Mouse (Mus musculus) G1E (cell line): ENCODE measurements around the gene Wnt6. TPM values are rescaled to one million over a fixed set of nuclear protein-coding genes. Genes with fewer than 3 reads are reported as not detected.
A peak's percentile ranks its signal among the peaks of the same experiment; 100 is the strongest.

Experiments
- ATAC-seq: 2 replicates; pipeline ENCODE4 v1.8.0; 2016; ENCODE audit warnings: mild to moderate bottlenecking; ENCODE audit not compliant: insufficient number of reproducible peaks, poor library complexity, low FRiP score, severe bottlenecking; ENCODE audit errors: extremely low read depth
- DNase-seq: peaks from one replicate; pipeline ENCODE4 v3.0.0; 2012; ENCODE audit warnings: low spot score
- H3K27me3 ChIP-seq: 2 replicates; pipeline ENCODE4 v1.6.1; 2012; ENCODE audit warnings: mild to moderate bottlenecking, low read length, inconsistent platforms; ENCODE audit not compliant: insufficient read depth
- H3K36me3 ChIP-seq: replicated peaks from 2 replicates; pipeline ENCODE3; 2012; ENCODE audit warnings: mild to moderate bottlenecking, inconsistent platforms
- H3K4me1 ChIP-seq: 2 replicates; pipeline ENCODE4 v1.6.1; 2012; ENCODE audit warnings: low read depth, low read length, inconsistent platforms, mixed read lengths; ENCODE audit not compliant: insufficient read depth
- H3K4me3 ChIP-seq: 2 replicates; pipeline ENCODE4 v1.5.1; 2012; ENCODE audit warnings: low read depth, mild to moderate bottlenecking, inconsistent platforms, low read length, moderate library complexity, mixed read lengths
- H3K9me3 ChIP-seq: replicated peaks from 2 replicates; pipeline ENCODE4 v1.6.1; 2012; ENCODE audit warnings: inconsistent platforms
- CTCF ChIP-seq: IDR thresholded peaks from 2 replicates; pipeline ENCODE4 v1.5.1; 2012; ENCODE audit warnings: low read depth, low read length, inconsistent platforms, mixed read lengths
- GATA1 ChIP-seq: IDR thresholded peaks from 2 replicates; pipeline ENCODE4 v1.6.1; 2012; ENCODE audit warnings: borderline replicate concordance, low read length, inconsistent platforms, mixed read lengths
- GATA2 ChIP-seq: IDR thresholded peaks from 2 replicates; pipeline ENCODE4 v1.6.1; 2012; ENCODE audit warnings: low read depth, low read length, inconsistent platforms, borderline replicate concordance
- POLR2AphosphoS5 ChIP-seq: IDR thresholded peaks from 2 replicates; pipeline ENCODE4 v1.6.1; 2012; ENCODE audit warnings: low read depth, low read length, inconsistent platforms; ENCODE audit not compliant: insufficient replicate concordance
- TAL1 ChIP-seq: conservative IDR thresholded peaks from 2 replicates; pipeline ENCODE4 v1.6.1; 2012; ENCODE audit warnings: low read depth, low read length, inconsistent platforms, mixed read lengths
- polyA plus RNA-seq: library from polyadenylated mRNA; stranded (reverse); fragments of >175 nt; gene quantifications from 2 replicates; pipeline ENCODE4 v1.2.3, GENCODE M21; 2012
- total RNA-seq, 2 experiments: library from RNA; stranded (forward) in 1 of 2; stranded (reverse) in 1 of 2; fragments of 200-1000 nt in 1 of 2; fragments of >200 nt in 1 of 2; fragmentation: Nextera tagmentation in 1 of 2; gene quantifications; 2 replicates each; pipeline ENCODE4 v1.2.3; 2014 to 2017

Wnt6 gene
- total RNA-seq (2014; fragmentation: Nextera tagmentation) (not detected in 2 replicates), total RNA-seq (2017) (0.17 TPM in 1 of 2 replicates, not detected in the other), polyA plus RNA-seq (not detected in 2 replicates)

GRCm38 (mm10) chr1:74771845-74771930 lies at the start of gene Wnt6:
Wnt6 (plus strand) TSS chr1:74771892.
- no peak for DNase-seq
- peaks cover 10% of the 10 kb centered on the region for H3K4me1 ChIP-seq
- H3K4me3 ChIP-seq: no peak within 1 kb of the TSS
- ATAC-seq: no peak
- H3K27me3 ChIP-seq: peaks cover 45% of the 10 kb centered on the region
- no peak for TF ChIP-seq TAL1
- TF ChIP-seq GATA2: no peak
- TF ChIP-seq GATA1: no peak
- no peak for TF ChIP-seq CTCF
- no peak for TF ChIP-seq POLR2AphosphoS5
- H3K36me3 ChIP-seq: no peaks in the 10 kb centered on the region
- 0 out of 2 replicates have a peak, but pooled peaks cover 2% of the 10 kb centered on the region for H3K9me3 ChIP-seq

GRCm38 (mm10) chr1:74723748-74724147 lies 47.9 kb upstream of the Wnt6 start:
- no peak overlapping the region for H3K4me3 ChIP-seq
- H3K27me3 ChIP-seq: peaks cover 17% of the 10 kb centered on the region
- H3K36me3 ChIP-seq: no peaks in the 10 kb centered on the region
- DNase-seq: no peak
- TF ChIP-seq CTCF (peak; percentile 41; the same call in 1 of the 2 replicates), POLR2AphosphoS5 (no peak)
- no peak for ATAC-seq
- peaks cover 2% of the 10 kb centered on the region; the same call in 1 of the 2 replicates for H3K4me1 ChIP-seq
- no peaks in the 10 kb centered on the region for H3K9me3 ChIP-seq

GRCm38 (mm10) chr1:74726114-74726513 lies 45.6 kb upstream of the Wnt6 start:
- Histone ChIP-seq H3K36me3 (no peaks in the 10 kb centered on the region), H3K9me3 (no peaks in the 10 kb centered on the region)

GRCm38 (mm10) chr1:74726674-74727073 lies 45.0 kb upstream of the Wnt6 start:
- H3K9me3 ChIP-seq: no peaks in the 10 kb centered on the region
- H3K27me3 ChIP-seq: peaks cover 15% of the 10 kb centered on the region
- DNase-seq: no peak
- H3K36me3 ChIP-seq: no peaks in the 10 kb centered on the region
- no peak overlapping the region for H3K4me3 ChIP-seq
- TF ChIP-seq GATA2 (no peak), POLR2AphosphoS5 (no peak), GATA1 (no peak), TAL1 (no peak), CTCF (no peak)
- no peak; the same call in 1 of the 2 replicates for ATAC-seq
- H3K4me1 ChIP-seq: peaks cover 2% of the 10 kb centered on the region; the same call in 1 of the 2 replicates

More at GRCm38 (mm10) chr1:74726114-74726513, 45.6 kb upstream of the Wnt6 start:
- ATAC-seq: no peak
- H3K4me3 ChIP-seq: no peak overlapping the region
- H3K4me1 ChIP-seq: peaks cover 2% of the 10 kb centered on the region; the same call in 1 of the 2 replicates
- TF ChIP-seq CTCF: no peak
- TF ChIP-seq TAL1: no peak
- no peak for TF ChIP-seq GATA1
- no peak for TF ChIP-seq POLR2AphosphoS5
- no peak for TF ChIP-seq GATA2
- no peak for DNase-seq
- peaks cover 15% of the 10 kb centered on the region for H3K27me3 ChIP-seq

GRCm38 (mm10) chr1:74728446-74728845 lies 43.2 kb upstream of the Wnt6 start:
- Histone ChIP-seq H3K9me3 (no peaks in the 10 kb centered on the region), H3K36me3 (no peaks in the 10 kb centered on the region), H3K4me1 (peaks cover 2% of the 10 kb centered on the region; the same call in 1 of the 2 replicates), H3K27me3 (peaks cover 19% of the 10 kb centered on the region), H3K4me3 (no peak overlapping the region)
- ATAC-seq (no peak), DNase-seq (no peak)
- TF ChIP-seq GATA1 (no peak), TAL1 (no peak), POLR2AphosphoS5 (no peak), GATA2 (no peak), CTCF (no peak)

- Histone ChIP-seq H3K9me3 (no peaks in the 10 kb centered on the region), H3K4me1 (no peaks in the 10 kb centered on the region), H3K36me3 (no peaks in the 10 kb centered on the region), H3K27me3 (peaks cover 21% of the 10 kb centered on the region), H3K4me3 (no peak overlapping the region)
- TF ChIP-seq POLR2AphosphoS5: no peak
- TF ChIP-seq GATA1: no peak
- DNase-seq (no peak), ATAC-seq (no peak)
These were observed 34.7 kb upstream of the Wnt6 start for GRCm38 (mm10) chr1:74736977-74737376.

GRCm38 (mm10) chr1:74737500-74737899 lies 34.2 kb upstream of the Wnt6 start:
- ATAC-seq (no peak), DNase-seq (no peak)
- peaks cover 20% of the 10 kb centered on the region for H3K27me3 ChIP-seq
- no peaks in the 10 kb centered on the region for H3K4me1 ChIP-seq
- no peaks in the 10 kb centered on the region for H3K9me3 ChIP-seq
- no peak for TF ChIP-seq GATA2
- no peak for TF ChIP-seq GATA1
- no peak for TF ChIP-seq CTCF
- H3K36me3 ChIP-seq: no peaks in the 10 kb centered on the region
- H3K4me3 ChIP-seq: no peak overlapping the region
